Mouse (Mus musculus) ovary, postnatal 14 days (tissue): ENCODE measurements around the gene Atg7.
"Not testable (repeated sequence)": the region's sequence is repeated elsewhere in the genome, so short reads cannot be mapped to it uniquely, and the experiment has no call there.

Experiments used
- DNase-seq: peaks from one replicate; pipeline ENCODE4 v3.0.0; 2022; ENCODE audit warnings: low spot score

Gene Atg7

DNA sequence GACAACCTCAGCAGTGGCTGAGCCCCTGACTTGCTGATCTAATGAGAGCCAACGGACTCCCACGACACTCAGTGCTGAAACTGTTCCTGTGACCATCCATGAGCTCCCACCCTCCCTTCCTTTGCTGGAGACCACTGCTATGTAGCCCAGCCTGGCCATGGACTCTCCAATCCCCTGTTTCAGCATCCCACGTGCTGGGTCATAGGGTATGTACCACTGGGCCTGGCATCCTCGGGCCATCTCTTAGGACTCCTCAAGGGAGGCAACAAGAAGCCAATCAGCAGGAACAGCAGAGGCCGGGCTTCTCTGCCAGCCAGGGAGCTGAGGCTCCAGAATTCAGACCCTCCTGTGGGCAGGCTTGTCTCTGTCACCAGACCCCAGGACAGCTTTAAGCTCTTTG, 239.3 kb downstream of the Atg7 start:
- no peak for DNase-seq

DNA sequence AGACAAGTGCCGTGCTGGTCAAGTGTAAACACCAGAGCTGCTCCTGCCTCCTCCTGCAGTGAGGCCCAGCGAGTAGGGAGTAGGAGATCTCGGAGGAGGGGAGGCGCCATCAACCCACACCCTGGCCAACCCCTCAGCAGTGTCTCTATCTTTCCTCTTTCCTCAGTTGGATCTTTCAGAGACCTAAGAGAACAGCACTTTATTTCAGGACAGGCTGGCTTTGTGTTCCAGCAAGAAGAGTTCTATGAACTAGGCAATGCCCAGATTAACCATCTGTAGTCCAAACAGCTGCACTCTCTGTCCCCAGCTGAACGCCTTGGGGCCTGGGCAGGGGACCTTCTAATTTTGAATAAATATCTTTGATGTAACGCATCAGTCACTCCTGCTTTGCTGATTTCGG, 239.8 kb downstream of the Atg7 start:
- DNase-seq, result no peak

- DNase-seq, result peak; percentile 56
Observed at GRCm38 (mm10) chr6:114883261-114883740, 240.4 kb downstream of the Atg7 start.

GRCm38 (mm10) chr6:114885129-114885528, 242.2 kb downstream of the Atg7 start:
- no peak for DNase-seq

DNA sequence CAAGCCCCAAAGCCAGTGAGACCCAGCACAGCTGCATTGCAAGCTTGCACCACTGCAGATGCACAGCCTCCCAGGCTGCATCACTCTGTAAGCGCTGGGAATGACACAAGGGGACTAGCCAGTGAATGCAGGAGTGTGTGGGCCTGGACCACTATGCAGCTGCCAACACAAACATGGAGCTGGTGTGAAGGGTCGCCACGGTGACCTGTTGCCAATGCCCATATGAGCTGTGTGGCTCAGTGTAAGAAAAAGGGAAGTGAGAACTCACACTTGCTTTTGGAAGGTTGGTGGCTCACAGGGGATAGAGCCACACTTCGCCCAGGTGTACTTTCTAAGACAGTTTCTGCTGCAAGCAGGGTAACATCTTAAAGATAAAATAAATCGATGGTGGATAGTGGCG, 243.1 kb downstream of the Atg7 start:
- DNase-seq, result no peak

DNA sequence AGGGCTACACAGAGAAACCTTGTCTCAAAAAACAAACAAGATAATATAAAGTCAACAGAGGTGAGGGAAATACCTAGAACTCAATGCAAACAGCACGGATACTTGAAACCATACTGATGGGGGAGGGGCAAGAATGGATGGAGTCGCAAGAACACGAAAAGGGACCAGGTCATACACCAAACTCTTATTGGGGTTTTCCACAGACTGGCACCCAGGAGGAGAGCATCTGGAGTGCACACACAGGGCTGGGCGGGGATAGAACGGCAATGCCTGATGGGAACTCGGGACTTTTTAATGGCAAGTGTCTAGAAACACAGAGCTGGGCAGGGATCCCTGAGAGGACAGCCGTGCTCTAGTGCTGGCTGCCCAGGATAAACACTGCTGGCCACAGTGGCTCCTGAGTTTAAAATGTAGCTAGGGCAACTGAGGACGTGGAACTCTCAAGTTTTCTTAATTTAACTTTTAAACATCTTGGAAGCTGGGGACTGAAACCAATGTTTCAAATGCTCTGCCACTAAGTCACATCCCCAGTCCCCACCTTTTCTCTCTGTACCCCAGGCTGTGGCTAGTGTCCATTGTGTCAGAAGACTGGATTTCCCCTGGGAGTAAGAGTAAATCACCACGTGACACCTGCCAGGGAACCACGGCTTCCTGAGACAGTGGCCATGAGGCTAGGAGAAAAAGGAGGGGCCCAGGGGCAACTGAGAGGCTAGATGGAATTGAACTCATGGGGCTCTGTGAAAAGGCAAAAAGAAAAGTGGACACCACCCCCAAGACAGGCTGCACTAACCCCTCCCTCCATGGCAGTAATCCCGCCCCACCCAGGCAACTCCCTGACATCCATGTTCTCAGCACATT, 243.8 kb downstream of the Atg7 start:
- no peak for DNase-seq

DNA sequence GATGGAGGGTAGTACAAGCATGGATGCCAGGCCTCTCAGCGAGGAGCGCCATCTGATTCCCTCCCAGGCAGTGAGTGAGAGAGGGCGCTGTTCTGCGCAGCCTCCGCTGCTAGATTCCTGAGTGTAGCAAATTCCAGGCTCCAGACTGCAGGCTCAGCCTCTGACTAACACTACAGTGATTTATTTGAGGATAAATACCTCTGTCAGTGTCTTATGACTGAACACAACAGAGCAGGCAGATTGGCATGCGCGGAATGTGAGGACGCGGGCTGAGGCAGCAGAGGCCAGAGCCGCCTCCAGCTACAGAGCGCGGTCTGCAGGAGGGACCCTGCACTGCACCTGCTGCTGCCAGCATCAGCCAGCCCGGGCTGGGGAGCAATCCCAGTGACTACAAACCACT, 246.0 kb downstream of the Atg7 start:
- DNase-seq, result peak; percentile 36

DNA sequence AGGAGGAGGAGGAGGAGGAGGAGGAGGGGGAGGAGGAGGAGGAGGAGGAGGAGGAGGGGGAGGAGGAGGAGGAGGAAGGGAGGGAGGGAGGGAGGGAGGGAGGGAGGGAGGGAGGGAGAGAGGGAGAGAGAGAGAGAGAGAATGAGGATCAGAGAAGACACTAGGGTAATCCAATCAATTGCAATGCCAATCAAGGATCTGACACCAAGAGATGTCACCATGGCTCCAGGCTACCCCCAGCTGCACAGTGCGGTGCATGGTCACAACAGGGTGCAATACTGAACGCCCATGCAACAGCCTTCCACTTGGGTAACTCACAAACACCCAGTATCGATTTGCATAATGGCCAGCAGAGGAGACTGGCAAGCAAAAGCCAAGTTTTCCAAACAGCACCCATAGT, 247.1 kb downstream of the Atg7 start:
- not testable (repeated sequence) for DNase-seq

- peak; percentile 81 for DNase-seq
Observed at GRCm38 (mm10) chr6:114890411-114891115, 247.7 kb downstream of the Atg7 start.

DNA sequence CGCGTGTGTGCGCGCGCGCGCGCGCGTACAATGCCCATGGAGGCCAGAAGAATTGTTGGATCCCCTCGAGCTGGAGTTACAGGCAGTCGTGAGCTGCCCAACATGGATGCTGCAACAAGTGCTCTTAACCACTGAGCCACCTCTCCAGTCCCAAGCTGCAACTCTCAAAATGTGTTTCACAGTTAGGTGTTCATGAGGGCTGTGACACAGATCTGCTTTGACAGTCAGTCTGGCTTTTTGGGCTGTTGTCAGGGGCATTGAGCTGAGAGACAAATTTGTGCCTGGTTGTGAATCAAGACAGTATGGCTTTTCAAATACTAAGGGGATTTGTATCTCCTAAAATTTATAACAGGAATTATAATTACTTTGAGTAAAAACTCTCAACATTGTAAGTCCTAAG, 248.4 kb downstream of the Atg7 start:
- no peak for DNase-seq

- DNase-seq, result no peak
Observed at GRCm38 (mm10) chr6:114891771-114892170, 248.9 kb downstream of the Atg7 start.

- no peak for DNase-seq
Observed at GRCm38 (mm10) chr6:114892363-114892762, 249.5 kb downstream of the Atg7 start.

- peak; percentile 25 for DNase-seq
Observed at GRCm38 (mm10) chr6:114893427-114894209, 250.7 kb downstream of the Atg7 start.

GRCm38 (mm10) chr6:114894548-114895106, 251.7 kb downstream of the Atg7 start:
- DNase-seq, result no peak

- DNase-seq, result no peak
Observed at GRCm38 (mm10) chr6:114895191-114895590, 252.3 kb downstream of the Atg7 start.

DNA sequence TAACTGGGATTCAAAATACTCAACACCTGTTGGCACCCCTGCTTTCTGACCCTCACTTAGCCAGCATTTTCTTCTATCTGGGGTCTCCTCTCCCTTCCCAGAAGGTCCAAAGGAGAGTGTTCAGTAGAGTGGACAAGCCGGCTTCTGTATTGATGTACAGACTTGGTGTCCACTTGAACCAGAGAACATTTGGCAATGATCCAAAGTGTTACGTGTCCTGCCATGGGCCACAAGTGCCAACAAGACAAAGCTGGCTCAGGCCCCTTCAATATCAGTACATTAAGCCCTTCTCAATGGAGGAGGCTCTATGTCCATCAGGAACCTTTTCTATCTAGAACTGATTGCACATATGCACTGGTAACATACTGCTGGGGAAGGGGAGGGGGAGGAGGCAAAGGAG, 253.4 kb downstream of the Atg7 start:
- DNase-seq, result no peak

GRCm38 (mm10) chr6:114898949-114899348, 256.1 kb downstream of the Atg7 start:
- DNase-seq, result no peak

DNA sequence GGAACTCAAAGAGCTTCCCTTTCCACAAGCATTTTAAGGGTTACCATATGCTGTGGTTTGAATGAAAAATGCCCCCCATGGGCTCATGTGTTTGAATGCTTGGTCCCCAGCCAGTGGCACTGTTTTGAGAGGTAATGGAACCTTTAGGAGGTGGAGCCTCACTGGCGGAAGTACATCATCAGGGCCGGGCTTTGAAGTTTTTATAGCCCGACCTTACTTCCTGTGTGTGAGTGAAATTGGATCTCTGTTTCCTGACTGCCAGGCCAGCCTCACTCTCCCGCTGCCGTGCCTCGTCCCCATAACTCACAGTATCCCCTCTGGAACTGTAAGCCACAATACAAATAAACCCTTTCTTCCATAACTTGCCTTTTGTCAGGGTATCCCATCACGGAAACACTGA, 256.8 kb downstream of the Atg7 start:
- DNase-seq, result no peak

- DNase-seq, result no peak
Observed at GRCm38 (mm10) chr6:114900194-114900593, 257.3 kb downstream of the Atg7 start.

DNA sequence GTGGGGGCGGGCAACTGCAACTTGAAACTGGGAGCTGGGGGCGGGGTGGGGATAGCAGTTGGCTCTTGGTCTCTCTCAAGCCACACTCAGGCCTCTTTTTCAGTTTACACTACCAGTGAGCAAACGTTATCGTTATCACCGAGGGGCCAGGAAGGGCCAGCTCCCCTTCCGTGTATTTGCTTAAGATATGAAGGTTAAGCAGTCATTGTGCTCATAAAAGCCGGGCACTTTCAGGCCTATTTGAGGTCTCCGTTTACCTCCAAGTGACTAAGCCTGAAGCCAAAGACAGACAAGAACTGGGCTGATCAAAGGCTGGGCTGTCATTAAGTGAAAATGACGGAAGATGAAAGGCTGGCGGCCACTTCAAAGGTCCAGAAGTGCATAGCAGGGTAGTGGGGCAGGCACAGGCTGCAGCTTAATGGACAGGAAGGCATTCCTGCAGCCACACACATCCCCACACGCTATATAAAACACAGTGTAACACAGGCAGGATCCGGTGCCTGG, 258.5 kb downstream of the Atg7 start:
- DNase-seq, result no peak

DNA sequence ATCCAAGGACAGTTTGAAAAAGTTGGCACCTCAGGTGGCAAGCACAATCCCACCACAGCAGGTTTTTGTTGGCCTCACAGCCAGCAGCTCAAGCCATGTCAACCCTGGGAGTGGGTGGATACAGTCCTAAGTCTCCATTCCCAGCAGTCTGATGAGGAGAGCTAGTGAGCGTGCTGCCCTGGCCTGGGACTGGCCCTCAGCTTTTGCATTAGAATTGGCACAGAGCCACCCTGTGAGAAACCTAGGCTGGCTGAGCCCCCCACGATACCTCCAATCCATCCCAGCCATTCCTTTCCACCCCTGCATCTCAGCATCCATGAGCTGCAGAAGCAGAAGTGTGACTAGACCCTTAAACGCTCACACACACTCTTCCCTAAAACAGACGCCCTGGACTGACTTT, 259.0 kb downstream of the Atg7 start:
- no peak for DNase-seq

GRCm38 (mm10) chr6:114904233-114904632, 261.3 kb downstream of the Atg7 start:
- DNase-seq, result no peak
